Mouse (Mus musculus): ENCODE results near the gene Ppan.
A peak's percentile ranks its signal among the peaks of the same experiment; 100 is the strongest.

Ppan gene

GRCm38 (mm10) chr9:20887704-20888385 is at the start of gene Ppan:
Ppan (plus strand) TSS chr9:20888175.
- peak; percentile 88 to 94 for DNase-seq

- DNase-seq: no peak
These were observed 49.0 kb upstream of the Ppan start for GRCm38 (mm10) chr9:20838931-20839330.

- DNase-seq: no peak
These were observed 45.8 kb upstream of the Ppan start for GRCm38 (mm10) chr9:20842211-20842610.

GRCm38 (mm10) chr9:20842670-20843069 is 45.3 kb upstream of the Ppan start:
- no peak for DNase-seq

DNA sequence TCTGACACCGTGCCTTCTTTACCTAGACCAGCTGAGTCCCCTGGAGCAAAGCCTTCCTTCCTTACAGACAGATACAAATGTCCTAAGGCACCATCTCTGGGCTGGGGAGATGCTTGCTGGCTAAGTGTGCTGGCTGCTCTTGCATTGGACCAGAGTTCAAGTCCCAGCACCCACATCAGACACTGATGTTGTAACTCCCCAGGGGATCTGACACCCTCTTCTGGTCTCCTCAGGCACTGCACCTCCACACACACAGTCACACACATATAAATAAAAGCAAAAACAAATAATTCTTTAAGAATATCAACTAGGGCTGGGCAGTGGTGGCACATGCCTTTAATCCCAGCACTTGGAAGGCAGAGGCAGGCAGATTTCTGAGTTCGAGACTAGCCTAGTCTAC is 37.8 kb upstream of the Ppan start:
- DNase-seq: no peak

DNA sequence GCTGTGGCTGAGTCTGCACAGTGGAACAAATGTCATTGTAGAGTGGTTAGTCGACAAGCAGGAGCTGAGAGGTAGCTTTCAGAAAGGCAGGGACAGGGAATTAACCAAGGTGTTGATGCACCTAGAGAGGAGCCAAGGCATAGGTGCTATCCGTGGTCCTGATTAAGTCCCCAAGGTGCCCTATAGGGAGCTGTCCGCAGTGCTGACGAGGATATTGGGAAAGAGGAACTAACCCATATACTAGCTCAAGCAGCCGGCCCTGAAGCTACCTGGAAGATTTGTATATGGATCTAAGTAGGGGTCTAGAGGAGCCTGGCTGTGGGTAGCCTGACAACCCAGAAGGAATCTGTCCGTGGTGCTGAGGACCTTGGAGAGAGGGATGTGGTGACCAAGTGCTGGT is 30.8 kb upstream of the Ppan start:
- no peak for DNase-seq

- DNase-seq: no peak
These were observed 28.0 kb upstream of the Ppan start for GRCm38 (mm10) chr9:20859926-20860325.

- DNase-seq: no peak
These were observed 26.2 kb upstream of the Ppan start for GRCm38 (mm10) chr9:20861821-20862220.

- no peak for DNase-seq
These were observed 25.8 kb upstream of the Ppan start for GRCm38 (mm10) chr9:20862225-20862624.

DNA sequence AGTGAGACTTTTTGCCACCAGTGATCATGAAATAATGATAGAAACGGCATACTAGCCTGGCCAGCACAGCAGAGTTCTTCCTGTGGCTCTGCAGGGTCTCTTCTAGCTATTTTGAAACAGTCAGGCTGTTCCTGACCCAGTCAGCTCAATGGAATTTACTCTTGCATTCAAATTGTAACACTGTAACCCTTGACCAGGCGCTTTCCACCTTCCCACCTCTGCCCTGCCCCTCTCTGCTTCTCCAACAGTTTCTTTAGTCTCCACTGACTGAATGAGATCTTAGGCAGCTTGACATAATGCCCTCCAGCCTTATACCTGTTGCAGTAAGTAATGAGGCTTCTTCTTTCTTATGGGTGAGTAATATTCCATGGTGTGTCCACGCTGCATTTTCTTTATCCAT is 21.1 kb upstream of the Ppan start:
- DNase-seq: no peak

DNA sequence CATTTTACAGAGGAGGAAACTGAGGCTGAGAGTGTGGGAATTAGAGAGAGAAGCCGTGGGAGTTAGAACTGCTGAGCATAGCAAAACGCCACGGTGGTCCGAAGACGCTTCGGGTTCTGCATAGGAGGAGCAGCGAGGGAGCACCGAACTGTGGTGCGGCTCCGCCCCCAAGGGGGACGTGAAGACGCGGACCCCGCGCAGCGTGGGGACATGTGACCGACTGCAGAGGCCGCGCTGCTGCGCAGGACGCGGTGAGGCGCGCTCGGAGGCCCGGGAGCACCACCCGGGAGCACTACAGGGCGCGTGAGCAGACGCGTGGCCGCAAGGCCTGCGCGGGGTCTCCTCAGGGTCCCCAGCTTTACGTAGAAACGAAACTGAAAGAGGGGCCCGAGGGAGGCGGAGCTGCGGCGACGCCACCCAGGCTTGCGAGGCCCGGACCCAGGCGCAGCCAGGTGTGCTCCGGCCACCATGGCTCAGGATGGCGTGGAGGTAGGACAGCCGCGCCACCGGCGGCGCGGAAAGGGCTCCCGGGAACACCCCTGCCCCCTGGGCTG is 19.4 kb upstream of the Ppan start, which contains the start of gene A230050P20Rik:
Gene A230050P20Rik, plus strand, starts transcription at position 195 of the 554 bp plus-strand sequence.
- DNase-seq: no peak

DNA sequence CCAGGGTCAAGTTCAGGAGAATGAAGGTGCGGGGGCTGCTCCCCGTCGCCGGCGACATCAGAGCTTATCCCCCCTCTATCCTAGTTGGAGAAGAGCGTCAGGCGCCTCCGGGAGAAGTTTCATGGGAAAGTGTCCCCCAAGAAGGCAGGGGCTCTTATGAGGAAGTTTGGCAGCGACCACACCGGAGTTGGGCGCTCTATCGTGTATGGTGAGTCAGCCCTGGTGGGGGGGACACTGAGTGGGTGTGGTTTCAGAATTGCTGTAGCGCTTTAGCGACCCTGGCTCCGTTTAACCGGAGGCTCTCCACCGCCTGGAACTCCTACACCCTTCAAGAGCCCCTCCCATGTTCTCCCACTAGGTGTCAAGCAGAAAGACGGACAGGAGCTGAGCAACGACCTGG is 18.7 kb upstream of the Ppan start:
- DNase-seq: no peak

- DNase-seq: no peak
These were observed 17.5 kb upstream of the Ppan start for GRCm38 (mm10) chr9:20870211-20871173.

DNA sequence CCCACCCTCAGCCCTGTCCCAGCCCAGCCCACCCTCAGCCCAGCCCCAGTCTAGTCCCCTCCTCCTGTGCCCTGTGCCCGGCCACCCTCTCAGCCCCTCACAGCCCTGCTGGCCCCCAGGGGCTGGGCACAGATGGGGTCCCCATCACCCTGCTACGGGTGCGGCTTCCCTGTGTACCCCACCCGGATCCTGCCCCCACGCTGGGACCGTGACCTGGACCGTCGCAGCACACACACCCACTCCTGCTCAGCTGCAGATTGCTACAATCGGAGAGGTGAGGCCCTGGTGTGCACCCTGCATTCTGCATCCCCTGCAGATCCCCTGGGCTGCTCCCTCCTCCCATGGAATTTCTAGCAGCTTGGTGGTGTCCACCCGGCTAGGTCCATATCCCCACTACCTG is 15.0 kb upstream of the Ppan start:
- no peak for DNase-seq

DNA sequence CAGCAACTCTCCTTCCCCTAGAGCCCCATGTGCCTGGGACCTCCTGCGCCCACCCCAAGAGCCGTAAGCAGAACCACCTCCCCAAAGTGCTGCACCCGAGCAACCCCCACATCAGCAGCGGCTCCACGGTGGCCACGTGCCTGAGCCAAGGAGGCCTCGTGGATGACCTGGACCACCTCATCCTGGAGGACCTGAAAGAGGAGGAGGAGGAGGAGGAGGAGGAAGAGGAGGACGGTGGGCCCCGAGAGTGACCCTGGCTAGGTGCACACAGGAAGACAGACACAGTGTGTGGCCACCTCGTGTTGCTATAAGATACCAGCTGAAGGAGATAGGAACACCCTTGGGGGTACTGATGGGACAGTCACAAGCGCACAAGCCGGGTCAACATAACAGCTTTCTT is 14.5 kb upstream of the Ppan start:
- DNase-seq: no peak

GRCm38 (mm10) chr9:20875021-20875790 is 12.8 kb upstream of the Ppan start:
- DNase-seq: no peak

DNA sequence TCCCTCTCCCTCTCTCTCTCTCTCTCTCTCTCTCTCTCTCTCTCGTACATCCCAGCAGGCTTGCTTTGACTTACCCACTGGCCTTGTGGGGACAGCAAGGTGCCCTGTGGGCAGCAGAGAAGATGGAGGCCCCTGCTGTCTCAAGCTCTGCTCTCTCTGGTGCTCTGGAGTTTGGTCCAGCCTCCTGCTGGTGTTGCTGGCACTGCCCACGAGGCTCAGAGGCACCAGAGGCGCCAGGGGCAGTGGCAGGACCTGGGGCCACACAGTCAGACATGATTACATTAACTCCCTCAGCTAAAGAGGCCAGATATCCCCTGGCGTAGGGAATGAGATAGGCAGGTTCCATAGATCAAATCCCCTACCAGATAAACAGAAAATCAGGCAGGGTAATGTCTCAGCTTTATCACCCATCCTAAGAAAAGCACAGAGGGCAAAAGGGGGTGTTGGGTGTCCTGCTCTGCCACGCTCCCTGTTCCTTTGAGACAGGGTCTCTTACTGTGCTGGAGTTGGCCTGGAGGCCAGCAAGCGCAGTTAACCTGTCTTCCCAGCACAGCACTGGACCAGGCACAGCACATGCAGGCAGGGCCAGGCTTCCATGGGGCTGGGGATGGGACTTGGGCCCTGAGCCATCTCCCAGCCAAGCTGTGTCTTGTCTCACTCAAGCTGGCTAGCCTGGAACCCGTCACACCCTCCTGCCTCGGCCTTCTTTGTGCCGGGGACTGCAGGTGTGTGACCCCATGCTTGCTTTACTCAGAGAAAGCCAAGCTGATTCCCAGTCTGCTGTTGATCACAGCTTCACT is 11.5 kb upstream of the Ppan start:
- no peak for DNase-seq

- no peak for DNase-seq
These were observed 10.6 kb upstream of the Ppan start for GRCm38 (mm10) chr9:20877118-20878040.

- DNase-seq: peak; percentile 98 to 99
These were observed 9.8 kb upstream of the Ppan start for GRCm38 (mm10) chr9:20878041-20878709.

DNA sequence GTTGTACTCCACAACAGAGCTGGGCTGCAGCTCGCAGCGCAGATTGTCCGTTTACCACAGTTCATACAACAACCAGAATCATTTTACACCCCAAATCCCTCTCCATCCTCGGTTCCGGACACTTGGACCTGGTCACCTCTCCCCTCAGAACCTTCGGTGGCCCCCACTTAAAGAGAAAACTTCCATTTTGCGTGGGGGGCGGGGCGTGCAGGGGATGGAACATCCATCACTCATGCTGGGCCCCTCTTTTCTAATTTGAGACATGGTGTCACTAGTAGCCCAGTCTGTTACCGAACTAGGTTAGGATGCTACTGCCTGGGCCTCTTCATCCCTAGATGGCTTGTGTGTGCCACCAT is 9.3 kb upstream of the Ppan start:
- peak in 1 of 2 experiments; percentile 61 for DNase-seq
